Mouse (Mus musculus): ENCODE data around the gene 2810021J22Rik.
A peak's percentile ranks its signal among the peaks of the same experiment; 100 is the strongest.

The 2810021J22Rik gene

GRCm38 (mm10) chr11:58917745-58918366 is 50.8 kb downstream of the 2810021J22Rik start, which contains the start of gene Btnl10:
Gene Btnl10 (plus strand): TSS chr11:58917908.
- DNase-seq: no peak

DNA sequence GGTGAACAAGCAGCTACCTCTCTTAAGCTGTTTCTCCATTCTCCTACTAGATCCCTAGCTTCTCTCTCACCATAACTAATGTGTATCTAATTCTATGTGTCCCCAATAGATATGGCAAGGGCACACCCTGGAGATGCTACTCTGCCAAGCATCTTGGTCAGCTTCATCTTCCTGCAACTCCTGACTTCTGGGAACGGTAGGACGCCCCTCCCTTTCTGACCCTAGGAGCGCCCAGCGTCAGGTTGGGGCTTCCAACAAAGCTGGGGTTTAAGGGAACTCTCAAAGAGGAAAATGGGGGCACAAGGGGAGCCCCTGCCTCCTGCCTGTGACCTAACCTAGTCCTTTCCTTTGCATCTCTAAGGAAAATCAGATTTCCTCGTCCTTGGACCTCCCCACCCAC is 51.7 kb downstream of the 2810021J22Rik start:
- no peak for DNase-seq

DNA sequence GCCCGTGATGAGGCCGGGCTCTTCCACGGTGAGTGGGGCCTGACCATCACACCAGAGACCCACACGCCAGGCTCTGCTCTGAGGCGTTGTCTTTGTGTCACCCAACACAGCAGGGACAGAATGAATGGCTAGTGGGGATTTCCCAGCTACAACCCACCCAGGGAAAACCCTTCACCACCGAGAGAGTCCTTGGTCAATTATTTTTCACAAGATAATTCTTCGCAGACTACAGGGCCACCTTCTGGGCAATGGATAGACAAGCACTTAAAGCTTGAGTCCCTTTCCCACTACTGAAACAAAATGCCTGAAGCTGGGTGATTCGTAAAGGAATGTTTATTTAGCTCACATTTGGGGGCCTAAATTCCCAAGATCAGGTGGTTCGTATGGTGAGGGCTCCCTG is 55.4 kb downstream of the 2810021J22Rik start:
- DNase-seq: no peak

GRCm38 (mm10) chr11:58926651-58927050 is 59.6 kb downstream of the 2810021J22Rik start:
- DNase-seq: peak; percentile 58 to 74

- DNase-seq: no peak
Observed at GRCm38 (mm10) chr11:58927053-58927452, 60.0 kb downstream of the 2810021J22Rik start.

GRCm38 (mm10) chr11:58927790-58928651 is 61.0 kb downstream of the 2810021J22Rik start:
- peak; percentile 45 to 56 for DNase-seq

DNA sequence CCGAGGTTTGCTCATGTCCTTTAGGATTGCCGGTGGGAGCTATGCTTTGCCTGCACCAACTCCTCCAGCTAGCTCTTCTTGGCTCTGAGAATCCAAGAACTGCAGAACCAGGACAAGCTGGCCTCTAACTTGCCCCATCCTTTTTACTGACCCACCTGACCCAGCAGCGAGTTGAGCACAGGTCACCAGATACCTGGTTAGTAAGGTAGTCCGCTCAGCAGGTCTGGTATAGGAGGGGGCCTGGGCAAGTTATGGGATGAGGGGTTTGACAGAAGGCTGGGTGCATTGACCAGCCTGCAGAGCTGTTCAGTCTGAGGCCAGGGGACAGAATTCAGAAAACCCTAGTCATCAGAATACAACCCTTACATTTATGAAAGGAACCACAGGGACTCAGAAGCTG is 62.0 kb downstream of the 2810021J22Rik start:
- no peak for DNase-seq

- DNase-seq: peak; percentile 49 to 63
Observed at GRCm38 (mm10) chr11:58929641-58930040, 62.6 kb downstream of the 2810021J22Rik start.

DNA sequence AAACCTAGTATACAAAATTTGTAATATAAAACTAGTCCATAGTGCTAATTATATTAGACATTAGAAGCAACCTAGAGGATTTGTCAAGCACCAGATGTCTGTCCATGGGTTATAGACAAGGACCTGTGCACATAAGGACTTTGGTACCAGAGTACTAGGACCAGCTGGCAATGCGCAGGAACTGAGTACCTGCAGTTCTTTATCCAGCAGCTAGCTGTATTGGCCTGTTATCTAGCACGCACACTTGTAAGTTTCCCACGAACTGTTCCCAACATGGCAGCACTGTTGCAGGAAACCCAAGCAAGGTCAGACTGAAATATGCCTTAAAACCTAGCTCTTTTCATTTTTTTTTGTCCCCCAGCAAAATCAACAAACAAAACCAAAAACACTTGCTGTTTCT is 63.2 kb downstream of the 2810021J22Rik start:
- no peak for DNase-seq

GRCm38 (mm10) chr11:58931576-58931975 is 64.6 kb downstream of the 2810021J22Rik start:
- DNase-seq: no peak
